Mouse (Mus musculus) A20 (cell line): ENCODE data around the gene Tsacc.
A peak's percentile ranks its signal among the peaks of the same experiment; 100 is the strongest.

ENCODE experiments used
- DNase-seq: peaks from one replicate; pipeline ENCODE4 v3.0.0-alpha.2; 2011; ENCODE audit warnings: low read depth, low spot score

The Tsacc gene

GRCm38 (mm10) chr3:88239446-88239845, 57.4 kb downstream of the Tsacc start:
- DNase-seq = no peak

- no peak for DNase-seq
Observed at GRCm38 (mm10) chr3:88238866-88239391, 57.9 kb downstream of the Tsacc start.

- peak; percentile 38 for DNase-seq
Observed at GRCm38 (mm10) chr3:88237556-88238194, 59.1 kb downstream of the Tsacc start.

- no peak for DNase-seq
Observed at GRCm38 (mm10) chr3:88237161-88237555, 59.6 kb downstream of the Tsacc start.

- DNase-seq = no peak
Observed at GRCm38 (mm10) chr3:88235616-88236015, 61.2 kb downstream of the Tsacc start.

GRCm38 (mm10) chr3:88235216-88235615, 61.6 kb downstream of the Tsacc start:
- peak; percentile 70 for DNase-seq

- DNase-seq = peak; percentile 15
Observed at GRCm38 (mm10) chr3:88234041-88234440, 62.8 kb downstream of the Tsacc start.

GRCm38 (mm10) chr3:88232851-88233649, 63.7 kb downstream of the Tsacc start:
- DNase-seq = no peak
